Mouse (Mus musculus) kidney, postnatal 10 days (tissue): ENCODE measurements at regions not wholly inside any gene's neighbourhood (a gene's known extent, or its start where the extent isn't known, plus 50 kb on each side); places are given as distances from the start of the nearest gene placed in this dataset.

Source experiments
- DNase-seq: peaks from one replicate; pipeline ENCODE4 v3.0.0; 2021; ENCODE audit warnings: mixed read lengths

DNA sequence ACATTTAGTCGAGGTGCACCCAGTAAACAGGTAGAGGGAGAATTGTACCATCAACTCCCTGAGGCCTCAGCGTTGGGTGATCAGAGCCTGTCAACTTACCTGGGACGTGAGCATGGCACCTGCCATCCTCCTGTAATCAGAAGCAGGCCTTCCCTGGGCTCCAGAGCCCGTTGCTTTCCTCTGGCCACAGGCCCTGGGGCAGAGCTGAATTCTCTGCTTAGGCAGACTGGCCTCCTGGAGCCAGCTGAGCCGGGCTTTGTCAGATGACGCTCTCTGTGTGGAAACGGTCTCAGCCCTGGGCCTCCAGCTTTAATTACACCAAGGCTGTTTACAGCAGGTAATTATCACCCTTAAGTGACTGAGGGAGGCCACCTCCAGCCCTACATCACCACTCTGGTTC lies 92.6 kb upstream of the Pmepa1 start:
- no peak for DNase-seq

DNA sequence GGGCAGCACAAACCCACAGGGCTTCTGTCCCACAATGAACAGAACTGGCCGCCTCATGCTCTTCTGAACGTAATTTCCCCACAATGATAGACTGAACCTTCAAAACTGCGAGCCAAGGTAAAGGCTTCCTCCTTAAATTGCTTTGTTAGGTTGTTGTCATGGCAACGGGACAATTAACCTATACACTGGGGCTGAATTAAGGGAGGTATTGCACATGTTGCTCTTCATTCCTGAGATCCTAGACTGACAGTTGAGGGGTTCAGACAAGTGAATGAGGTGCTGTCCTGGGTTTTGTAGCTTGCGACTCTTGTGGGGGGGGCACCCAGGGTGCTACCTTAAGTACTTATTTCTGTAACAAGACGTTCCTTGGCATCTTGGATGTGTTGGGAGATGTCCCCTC lies 100.6 kb upstream of the Pmepa1 start:
- no peak for DNase-seq

DNA sequence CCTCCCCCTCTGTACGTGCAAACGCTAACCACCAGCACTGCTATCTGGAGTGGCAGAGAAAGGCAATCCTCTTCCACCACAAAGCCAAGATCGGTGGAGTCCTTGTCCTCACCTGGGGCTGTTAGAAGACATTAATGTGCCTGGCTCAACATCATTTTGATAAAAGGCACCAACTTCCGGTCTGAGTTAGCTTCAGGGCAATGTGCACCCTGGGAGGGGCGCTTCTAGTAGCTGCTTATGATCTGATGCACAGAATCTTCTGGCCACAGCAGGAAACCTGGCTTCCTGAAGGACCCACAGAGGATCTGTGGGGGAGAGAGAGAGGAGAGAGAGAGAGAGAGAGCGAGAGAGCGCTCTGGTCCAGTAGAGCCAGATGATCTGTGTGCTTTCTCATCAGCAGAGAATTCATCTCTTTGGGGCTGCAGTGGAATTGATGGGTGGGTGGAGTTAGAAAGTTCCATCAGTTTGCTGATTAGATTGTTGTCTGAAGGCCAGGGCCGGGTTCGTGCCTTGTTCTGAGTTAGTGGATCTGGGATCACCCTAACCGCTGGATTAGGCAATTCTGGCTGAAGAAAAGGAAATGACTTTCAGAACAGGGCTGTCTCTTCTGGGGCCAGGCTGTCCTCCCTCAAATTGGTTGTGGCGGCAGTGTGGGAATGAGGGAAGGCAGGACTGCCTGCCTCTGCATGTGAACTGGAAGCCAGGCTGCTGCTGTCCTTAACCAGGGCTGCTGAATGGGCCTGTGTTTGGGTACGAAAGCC lies 101.3 kb upstream of the Pmepa1 start:
- DNase-seq, result peak; percentile 56

DNA sequence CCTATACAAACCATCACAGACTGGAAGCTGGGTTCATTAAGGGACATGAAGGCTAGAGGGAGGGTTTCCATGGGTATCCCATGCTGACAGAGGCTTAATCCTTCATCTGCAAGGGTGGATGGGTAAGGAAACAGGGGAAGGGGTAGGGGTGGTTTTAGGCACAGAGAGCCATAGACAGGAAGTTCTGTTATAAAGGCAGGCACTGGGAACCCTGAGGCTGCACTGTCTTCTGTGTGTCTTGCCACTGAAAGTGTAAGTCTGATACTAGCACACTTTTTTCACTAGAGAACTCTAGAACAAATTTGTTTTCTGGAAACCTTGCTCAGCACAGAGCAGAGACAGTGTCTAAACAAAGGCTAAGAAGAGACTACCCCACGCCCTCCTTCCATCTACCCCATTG lies 103.4 kb upstream of the Pmepa1 start:
- no peak for DNase-seq

DNA sequence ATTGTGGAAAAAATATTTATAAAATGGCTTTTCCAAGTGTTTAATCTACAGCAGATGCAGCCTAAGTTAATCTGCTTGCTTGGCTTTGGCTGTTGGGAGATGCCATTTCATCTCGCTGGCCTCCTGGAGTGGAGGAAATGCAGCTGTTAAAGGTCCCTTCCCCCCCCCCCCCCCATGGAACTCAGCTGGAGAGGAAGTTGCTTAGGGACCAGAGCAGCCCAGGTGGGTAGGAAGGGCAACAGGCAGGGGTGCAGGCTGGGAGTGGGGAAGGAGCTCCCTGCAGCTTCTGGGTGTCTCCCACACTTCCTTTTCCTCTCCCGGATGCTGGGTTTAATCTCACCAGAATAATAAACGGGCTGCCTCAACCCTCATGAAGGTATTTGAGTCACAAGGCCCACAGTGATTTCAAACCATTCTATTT lies 104.0 kb upstream of the Pmepa1 start:
- peak; percentile 41 for DNase-seq

DNA sequence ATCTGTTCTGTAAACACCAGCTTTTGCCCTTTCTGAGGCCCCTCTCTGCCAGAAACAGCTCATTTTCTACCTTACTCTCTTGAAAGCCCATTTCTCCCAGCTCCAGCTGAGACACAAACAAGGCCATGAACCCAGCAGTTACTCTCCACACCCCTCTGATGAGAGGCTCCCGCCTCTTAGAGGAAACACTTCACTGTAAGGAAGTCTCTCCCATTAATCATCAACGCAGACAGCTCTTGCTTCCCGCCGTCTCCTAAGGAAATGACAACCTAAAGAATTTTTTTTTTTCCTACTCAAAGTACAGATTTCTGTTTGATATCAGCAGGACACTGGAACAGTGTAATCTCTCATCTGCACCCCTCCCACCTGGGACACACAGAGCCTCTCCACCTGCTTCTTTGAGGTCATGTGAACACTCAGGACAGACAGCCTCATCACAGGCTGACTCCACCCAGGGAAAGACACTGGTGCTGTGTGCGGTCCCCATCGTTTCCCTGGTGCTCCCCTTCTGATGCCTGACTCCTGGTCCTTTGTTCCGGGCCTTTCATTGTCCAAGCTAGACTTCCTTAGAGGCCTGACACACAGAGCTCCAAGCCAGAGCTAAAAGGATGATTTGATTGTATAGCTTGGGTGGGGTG lies 106.0 kb upstream of the Pmepa1 start:
- DNase-seq, result peak; percentile 62

DNA sequence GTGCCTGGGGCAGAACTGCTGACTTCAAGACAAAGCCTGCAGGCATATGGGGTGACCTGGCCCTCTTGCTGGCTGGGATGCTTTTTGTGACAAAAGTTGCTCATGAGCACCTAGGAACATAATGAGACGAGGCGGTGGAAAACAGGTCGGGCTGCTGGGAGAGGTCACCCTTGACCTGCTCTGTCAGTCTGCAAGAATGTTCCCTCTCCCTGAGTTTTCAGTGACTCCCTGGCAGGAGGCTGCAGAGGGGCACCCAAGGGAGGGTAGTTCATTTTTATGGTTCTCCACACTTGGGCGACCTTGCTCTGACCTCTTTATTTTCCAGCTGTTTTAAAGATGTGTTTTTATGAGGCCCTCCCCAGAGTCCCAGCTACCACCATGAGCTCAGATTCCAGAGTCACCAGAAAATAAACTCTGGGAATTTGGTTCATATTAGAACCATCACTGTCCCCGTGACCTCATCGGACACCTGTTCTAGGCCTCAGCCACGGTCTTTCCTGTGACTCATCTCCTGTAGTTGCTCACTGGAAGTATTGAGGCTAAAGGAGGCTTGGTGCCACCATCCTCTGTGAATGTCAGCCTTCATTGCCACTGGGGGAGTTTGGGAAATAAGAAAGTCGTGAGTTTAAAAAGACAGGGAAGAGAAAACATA lies 108.7 kb upstream of the Pmepa1 start:
- no peak for DNase-seq

DNA sequence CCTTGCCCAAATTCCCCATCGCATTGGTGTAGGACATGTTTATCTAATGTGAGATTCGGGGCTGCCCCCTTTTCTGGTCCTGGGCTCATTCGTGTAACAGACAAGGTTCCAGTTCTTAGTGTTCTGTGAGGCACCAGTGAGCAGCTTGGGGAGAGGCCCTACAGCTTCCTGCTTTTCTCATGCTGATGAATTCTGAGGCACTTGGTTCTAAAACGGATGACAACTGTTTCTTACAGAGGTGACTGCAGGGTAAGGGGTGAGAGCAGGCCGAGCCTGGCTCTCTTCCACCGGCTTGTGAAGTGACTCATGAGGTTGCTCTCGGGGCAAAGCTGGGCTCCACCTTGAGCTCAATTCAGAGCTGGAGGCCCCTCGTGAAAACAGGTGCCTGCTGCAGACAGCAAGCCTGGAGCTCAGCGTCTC lies 109.4 kb upstream of the Pmepa1 start:
- DNase-seq, result peak; percentile 53

DNA sequence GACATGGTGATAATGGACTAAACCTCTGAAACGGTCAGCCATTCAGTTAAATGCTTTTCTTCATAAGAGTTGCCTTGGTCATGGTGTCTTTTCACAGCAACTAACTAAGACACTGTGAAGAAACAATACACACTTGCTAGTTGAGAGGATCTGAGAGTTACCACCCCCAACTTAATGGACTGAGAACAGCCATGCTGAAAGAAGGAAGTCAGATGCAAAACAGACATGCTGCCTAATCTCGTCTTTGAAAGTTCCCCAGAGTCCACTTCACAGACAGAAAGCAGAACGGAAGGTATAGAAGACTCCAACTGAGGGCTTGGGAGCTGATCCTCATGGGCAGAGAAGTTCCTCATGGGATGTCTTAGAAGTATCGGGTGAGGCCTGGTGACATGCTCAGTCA lies 111.8 kb upstream of the Pmepa1 start:
- DNase-seq, result no peak

DNA sequence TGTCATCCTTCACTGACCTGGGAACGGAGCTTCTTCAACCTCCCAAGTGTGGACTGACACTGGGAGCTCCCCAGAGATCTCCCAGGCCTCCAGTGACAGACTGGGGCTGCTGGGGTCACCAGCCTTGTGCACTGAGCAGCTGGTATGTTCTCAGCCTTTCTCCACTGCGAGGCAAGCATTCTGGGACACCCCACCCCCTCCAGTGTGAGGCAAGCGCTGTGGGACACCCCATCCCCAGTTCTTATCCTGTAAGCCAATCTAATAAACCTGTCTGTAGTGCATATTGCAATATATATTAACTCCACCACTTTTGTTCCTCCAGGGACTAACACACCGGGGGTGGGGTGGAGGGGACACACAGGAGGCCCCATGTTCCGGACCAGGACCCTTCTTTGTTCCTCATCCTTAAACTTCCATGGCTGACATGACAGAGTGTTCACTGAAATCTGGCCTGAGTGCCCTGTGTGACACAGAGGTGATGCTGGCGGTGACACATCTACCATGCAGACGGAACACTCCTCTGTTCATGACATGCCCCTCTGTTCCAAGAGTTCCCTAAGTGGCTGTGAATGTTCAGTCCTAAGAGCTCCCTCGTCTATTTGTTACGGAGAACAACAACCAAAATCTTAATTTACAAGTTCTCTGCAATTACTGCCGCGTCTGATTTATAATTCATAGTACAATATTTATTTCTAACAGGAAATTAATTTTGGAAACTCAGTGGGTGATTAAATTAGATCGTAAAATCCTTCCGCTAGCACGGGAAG lies 116.4 kb upstream of the Pmepa1 start:
- peak; percentile 81 for DNase-seq

DNA sequence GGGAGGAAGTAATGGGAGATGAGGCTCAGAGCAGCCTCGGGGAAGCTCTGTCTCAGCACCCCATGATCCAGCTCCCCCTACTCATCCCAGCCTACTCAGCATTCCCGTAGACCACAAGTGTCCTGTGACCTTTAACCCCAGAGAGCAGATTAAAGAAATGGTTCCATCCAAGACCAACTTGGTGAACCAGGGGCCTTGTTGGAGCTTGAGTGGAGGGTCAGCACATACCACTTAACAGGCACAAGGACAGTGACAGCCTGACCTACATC lies 116.9 kb upstream of the Pmepa1 start:
- DNase-seq, result no peak

DNA sequence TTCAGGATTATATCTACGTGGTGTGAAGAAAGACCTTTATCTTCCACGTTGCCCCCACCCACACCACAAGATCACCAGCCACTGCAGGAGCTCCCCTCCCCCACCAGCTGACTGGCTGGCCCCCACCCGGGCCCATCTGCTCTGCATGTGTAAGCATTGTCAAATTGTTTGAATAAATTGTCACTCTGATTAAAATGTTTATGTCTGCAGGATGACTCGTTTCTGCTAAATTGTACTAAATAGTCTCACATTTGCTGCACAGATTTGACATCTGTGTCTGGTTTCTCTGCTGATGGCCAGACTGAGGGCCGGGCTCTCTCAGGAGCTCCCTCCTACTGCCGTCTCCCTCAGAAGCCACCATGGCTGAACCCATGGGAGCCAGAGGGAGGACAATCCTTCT lies 119.2 kb upstream of the Pmepa1 start:
- DNase-seq, result no peak

DNA sequence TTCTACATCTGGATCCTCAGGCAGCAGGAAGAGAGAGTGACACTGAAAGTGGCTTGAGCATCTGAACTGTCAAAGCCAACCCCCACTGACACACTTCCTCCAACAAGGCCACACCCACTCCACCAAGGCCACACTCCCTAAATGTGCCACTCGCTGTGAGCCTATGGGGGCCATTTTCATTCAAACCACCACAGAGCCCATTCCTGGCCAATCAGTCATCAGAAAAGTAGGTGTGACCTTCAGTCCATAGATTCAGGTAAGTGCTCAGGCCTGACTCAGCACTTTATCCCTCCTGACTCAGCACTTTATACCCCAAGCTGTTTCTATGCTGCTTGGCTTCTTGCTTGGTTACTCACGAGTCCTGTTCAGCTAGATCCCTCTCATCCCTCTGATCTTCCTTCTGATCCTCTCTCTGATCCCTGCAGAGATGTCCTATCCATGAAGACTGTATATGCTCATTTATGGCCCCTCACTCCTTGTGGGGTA lies 121.6 kb upstream of the Pmepa1 start:
- DNase-seq, result no peak

DNA sequence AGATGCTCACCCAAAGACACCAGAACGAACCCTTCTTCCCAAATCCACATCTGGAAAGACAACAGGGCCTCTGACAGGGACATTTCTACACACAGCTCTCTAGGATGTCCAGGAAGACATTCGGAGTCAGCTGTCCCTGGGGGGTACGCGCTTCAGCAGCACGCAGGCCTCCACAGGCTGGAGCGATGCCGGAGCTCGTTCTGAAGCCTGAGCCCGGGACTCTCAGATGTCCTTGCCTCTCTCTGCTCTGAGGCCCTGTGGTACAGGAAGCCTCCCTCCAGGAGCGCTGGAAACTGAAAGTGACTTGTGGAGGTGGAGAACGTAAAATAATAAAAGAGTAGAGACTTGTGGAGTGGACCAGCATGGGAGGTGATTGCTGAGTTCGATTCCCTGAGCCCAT lies 116.8 kb upstream of the 1700021F07Rik start:
- DNase-seq, result no peak

DNA sequence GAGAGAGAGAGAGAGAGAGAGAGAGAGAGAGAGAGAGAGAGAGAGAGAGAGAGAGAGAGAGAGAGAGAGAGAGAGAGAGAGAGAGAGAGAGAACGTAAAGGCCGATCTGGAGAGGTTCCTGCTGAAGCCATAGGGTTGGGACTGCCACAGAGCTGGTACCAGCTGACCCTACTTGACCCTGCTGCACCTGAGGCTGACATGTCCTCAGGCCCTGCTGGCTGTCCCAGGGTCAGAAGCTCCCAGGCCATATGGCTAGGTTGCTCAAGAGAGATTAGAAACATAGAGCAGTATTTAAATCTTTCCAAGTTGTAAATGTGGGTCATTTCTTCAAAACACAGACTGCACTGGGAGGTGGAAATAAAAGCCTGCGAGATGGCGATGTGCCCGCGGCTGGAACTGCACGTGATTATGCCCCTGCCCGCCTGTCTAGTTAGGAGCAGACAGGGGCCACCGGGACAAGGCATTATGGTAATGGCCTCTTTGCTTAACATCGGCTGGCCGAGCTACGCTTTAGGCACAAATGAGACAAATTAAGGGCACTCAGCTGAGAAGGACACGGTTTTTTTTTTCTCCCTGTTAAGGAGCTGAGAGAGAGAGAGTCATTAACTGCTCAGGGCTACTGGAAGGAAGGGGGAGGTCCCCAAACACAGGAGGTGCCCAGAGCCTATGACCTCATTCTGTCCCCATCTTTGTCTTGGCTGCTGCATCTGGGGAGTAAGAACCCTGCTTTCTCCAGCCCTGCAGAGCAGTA lies 115.9 kb upstream of the 1700021F07Rik start:
- DNase-seq, result peak; percentile 73

DNA sequence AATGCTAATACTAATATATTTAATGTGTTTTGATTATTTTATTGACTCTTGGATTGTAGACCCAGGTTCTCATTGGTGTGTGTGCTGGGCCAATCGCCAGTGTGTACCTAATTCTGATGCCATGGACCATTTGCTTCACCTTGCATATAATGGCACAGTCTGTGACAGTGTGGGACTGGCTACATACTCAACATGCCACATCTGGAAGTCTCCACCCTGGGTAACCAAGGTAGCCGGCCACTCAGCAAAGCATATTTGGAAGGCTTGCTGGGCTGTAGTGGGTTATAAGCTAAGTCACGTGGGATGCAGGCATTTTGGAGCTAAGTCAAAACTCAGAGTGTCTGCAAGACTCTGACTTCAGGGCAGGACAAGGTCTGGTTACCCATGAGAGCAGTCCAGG lies 115.3 kb upstream of the 1700021F07Rik start:
- no peak for DNase-seq

DNA sequence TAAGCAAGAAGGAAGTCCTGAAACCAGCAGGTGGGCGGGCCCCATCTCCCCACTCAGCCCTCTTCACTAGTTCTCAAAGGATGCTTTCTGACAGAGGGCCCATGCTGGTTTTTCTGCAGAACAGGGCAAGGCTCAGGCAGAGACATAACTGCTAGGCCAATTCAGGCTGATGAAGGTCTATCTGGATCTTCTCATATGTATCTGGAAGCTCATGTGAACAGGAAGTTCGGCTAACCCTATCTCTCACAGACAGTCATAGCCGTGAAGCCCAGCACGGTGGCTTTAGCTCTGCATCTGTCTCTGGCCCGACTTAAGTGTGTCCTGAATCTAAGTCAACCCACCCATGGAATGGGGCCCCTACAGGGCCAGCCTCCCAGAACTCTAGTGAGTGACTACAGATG lies 113.7 kb upstream of the 1700021F07Rik start:
- DNase-seq, result no peak

DNA sequence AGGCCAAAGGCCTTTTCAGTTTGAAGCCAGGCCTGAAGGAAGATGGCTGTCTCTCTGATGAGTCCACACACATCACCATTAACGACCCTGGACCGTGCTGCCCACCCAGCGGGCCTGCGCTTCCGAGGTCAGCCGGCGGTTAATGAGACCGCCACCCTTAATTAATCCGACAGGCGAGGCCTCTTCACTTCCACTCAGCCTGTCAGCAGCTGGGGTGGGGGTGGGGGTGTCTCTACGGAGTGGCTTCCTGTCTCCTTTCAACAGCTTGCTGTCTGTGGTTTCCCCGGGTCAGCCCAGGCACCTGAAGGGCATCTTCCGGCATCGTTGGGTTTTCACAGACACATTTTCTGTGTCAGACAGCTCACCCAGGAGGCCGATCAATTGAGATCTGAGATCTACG lies 113.0 kb upstream of the 1700021F07Rik start:
- peak; percentile 64 for DNase-seq

DNA sequence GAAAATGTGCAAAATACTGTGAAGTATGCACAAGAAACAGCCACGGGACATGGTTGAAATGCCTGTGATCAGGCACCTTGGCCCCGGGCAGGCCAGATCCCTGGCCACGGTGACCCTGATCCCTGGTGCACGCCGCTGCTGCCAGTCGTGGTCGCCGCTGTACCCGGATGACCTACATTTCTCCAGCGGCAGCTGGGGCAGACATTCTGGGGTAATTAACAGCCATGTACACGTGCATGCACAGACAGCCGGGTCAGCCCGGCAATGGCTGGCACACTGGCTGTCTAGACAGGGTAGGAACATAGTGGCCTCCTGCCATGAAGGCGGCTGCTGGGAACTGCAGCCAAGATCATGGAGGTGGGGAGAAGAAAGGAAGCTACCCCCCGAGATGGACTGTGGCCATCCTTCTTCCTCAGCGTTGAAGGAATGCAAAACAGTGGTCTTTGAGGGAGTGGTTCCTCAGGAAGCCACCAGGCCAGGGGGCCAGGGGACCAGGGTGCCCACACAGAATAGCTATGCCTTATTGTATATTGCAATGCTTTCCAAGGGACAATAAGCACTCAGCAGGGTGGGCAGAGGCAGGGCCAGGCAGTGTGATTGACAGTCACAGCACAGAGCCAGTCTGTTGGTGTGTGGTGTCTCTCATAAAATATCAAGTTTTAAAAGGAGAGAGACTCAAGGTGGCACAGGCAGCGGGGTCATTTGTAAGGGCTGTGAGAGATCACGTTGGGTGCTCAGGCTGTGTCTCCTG lies 108.3 kb upstream of the 1700021F07Rik start:
- peak; percentile 75 for DNase-seq

DNA sequence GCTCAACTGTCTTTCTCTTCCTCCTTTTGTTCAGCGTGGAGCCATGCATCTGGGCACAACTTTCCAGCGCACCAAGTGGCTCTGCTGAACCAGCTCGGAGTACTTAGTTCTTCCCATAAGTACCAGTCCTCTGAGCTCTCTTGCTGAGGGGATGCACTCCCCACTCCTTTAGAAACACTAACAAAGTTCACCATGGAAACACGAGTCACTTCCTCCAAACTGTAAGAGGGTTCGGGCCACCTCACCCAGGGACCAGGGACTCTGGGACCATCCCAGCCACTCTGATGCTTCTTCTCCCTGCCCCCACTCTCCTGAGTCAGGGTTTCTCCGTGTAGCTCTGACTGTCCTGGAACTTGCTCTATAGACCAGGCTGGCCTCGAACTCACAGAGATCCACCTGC lies 107.0 kb upstream of the 1700021F07Rik start:
- DNase-seq, result no peak

DNA sequence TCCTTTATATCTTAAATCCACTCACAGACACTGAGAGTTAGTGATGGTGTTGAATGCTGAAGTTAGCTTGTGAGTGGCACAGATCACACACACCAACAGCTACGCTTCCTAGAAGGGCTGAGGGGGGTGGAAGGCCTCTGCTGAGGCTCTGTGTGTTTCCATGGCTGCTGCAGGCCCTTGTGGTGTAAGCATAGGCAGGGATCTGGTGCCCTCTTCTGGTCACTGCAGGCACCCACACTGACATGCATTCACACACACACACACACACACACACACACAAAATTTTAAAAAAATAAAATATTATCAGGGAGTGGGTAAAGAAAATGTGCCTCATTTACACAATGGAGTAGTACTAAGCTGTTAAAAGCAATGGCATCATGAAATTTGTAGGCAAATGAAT lies 105.5 kb upstream of the 1700021F07Rik start:
- DNase-seq, result peak; percentile 45

DNA sequence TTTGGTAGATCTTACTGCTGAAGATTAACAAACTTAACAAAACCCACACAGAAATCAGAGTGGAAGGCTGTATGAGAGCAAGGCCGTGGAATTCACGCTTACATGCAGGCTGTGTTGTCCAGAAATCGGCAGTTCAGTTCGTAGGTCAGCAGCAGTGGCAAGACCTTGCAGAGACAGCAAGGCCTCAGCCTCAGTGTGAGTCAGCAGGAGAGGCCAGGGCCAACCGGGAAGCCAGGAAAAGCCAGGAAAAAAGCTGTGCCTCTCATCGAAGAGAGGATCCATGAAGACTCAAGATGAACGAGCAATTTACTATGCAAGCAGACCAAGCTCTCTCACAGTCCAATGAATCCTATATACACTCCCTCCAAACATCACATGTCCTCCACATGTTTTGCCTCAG lies 103.4 kb upstream of the 1700021F07Rik start:
- DNase-seq, result no peak
